Mouse (Mus musculus): Measurements from ENCODE around the gene Rnaset2a. TPM values are rescaled to one million over a fixed set of nuclear protein-coding genes. Genes with fewer than 3 reads are reported as not detected.

Gene Rnaset2a
- total RNA-seq (2023): 10 to 100 TPM; 40.6 to 54.0 TPM

DNA sequence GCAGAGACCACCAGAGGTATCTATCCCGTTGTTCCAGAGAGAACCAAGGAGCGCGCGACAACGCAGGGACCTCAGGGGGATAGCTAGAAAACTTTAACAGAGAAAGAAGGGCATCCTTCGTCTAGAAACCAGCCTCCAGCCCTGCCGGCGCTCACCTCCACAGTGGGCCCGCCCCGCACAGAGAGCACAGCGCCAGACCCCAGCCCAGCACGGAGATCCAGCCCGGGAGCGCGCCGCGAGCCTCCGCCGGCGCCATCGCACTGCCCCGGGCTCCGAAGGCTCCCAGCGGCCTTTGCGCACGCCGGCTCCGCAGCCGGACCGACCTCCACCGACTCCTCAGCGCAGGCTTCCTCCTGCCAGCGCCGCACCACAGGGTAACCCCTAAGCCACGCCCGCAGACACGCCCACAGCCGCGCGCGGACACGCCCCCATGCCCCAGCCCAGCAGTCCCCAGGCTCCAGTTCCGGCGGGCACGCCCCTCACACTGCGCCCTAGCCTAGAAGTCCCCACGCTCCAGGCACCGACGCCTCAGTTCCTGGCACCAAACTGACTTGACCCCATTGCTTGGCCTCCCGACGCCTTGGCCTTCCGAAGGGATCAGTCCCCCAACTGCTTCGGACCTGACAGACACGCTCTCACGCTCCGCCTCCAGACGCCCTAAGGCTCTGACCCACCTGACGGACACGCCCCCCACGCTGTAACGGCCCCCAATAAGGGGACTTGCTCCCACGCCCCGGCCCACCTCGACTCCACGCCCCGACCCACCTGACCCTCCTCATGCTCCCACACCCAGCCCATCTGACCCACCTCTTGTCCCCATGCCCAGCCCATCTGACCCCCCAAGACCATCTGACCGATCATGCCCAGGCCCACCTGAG is at the start of gene Rnaset2a, which contains the start of gene Gm49673:
TSS of gene Rnaset2a (minus strand) at position 659 of the 878 bp plus-strand sequence.
TSS of gene Gm49673 (minus strand) at position 350 of the 878 bp plus-strand sequence.

DNA sequence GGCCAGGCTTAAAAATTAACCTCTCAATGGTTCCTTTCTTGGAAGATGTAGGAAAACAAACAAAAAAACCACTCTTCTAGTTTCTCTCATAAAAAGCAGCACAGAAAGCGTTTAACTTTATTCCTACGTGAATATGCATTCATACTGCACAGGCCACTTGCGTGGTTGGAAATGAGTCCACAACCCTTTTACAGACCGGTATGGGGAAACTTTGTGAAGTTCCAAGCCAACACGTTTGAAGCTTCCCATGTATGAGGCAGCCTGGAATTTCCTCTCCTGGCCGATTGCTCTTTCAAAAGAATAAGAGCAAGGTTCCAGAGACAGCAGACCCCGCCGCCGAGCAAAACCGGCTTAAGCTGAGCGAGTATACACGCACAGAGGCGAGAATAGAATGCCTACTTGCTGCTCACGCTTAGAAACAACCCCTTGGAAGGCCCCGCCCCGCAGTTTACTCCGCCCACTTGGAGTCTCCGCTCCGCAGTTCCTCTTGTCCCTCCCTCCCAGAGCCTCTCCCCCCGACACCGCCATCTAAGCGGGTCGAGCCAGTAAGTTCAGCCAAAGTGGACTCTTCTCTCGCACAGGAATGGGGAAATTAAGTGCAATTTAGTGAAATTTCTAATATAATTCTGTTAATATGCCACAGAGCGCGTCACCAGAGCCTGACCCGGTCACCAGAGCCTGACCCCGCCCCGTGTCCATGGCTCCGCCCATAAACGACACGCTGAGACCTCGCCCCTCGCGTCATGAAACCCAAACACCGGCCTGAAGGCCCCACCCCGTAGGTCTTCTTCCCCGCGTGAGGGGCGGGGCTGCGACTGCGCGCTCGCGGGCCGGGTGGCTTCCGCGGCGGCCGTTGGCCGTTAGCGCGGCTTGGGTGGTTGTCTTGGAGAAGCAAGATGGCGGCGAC is 17.1 kb upstream of the Rnaset2a start, which contains the start of gene Fgfr1op:
TSS of gene Fgfr1op (plus strand) at position 801 of the 907 bp plus-strand sequence.

Other genes starting within 250 kb of the Rnaset2a start
- 100 to 1,000 TPM; 173 to 176 TPM for gene Tagap, start 222.1 kb downstream of the Rnaset2a start, total RNA-seq (2023)
- 10 to 100 TPM in 1 of 2 experiments, 1 to 10 TPM in 1; 9.1 to 13.5 TPM for gene Rsph3a, start 202.5 kb downstream of the Rnaset2a start, total RNA-seq (2023)
- 1 to 10 TPM; 1.5 to 4.9 TPM for gene Gm49673, start 309 bp downstream of the Rnaset2a start, total RNA-seq (2023)
- 10 to 100 TPM; 33.2 to 35.1 TPM for gene Fgfr1op, start 17.4 kb upstream of the Rnaset2a start, total RNA-seq (2023)
- 1 to 10 TPM; 3.1 to 4.8 TPM for gene Ccr6, start 87.9 kb upstream of the Rnaset2a start, total RNA-seq (2023)
- 10 to 100 TPM; 40.6 to 43.8 TPM for gene Mpc1, start 134.8 kb upstream of the Rnaset2a start, total RNA-seq (2023)
- gene Sft2d1, start 163.0 kb upstream of the Rnaset2a start, total RNA-seq (2023): 100 to 1,000 TPM in 1 of 2 experiments, 10 to 100 TPM in 1; 93.9 to 121 TPM
- gene Prr18, start 189.4 kb upstream of the Rnaset2a start, total RNA-seq (2023): 1 to 10 TPM; 1.2 to 1.3 TPM
- under 1 TPM in 1 of 2 experiments, not detected in 1; 0.30 TPM for gene T2, start 207.9 kb upstream of the Rnaset2a start, total RNA-seq (2023)

Data from T-cell, adult 66 days (primary cell).